Mouse (Mus musculus): ENCODE measurements around the gene Rab30.

DNA sequence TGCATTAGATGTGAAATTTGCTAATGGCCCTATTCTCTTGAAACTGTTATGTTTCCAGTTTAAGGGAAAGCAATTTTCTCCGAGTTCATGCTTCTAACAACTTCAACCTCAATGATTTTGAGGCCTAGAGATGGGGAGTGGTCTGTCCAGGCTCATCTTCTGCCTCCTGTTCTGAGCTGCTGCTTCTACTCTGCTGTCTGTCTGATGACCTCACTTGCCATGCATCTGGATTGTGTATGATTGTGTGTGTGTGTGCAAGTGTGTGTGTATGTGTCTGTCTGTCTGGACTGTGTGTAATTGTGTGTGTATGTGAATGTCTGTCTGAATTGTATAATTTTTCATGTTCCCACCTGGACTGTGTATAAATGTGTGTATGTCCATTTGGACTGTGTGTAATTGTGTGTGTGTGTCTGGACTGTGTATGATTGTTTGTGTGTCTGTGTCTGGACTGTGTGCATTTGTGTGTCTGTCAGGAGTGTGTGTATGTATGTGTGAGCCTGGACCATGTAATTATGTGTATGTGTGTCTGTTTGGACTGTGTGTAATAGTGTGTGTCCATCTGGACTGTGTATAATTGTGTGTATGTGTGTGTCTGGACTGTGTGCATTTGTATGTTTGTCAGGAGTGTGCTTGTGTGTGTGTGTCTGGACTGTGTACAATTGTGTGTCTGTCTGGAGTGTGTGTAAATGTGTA lies 81.2 kb downstream of the Rab30 start:
- TF ChIP-seq POLR2A (IDR thresholded peaks at IDR 0.05; ENCODE audit: extremely low read depth, insufficient read depth, low read length) (no peak), CTCF (IDR thresholded peaks at IDR 0.05; ENCODE audit: extremely low read depth, insufficient read depth, low read length) (no peak)
